Mouse (Mus musculus) E14TG2a.4 (cell line): ENCODE results near the gene Ccne1.

Experiments
- H3K27me3 ChIP-seq: 2 replicates; pipeline ENCODE4 v1.6.1; 2014; ENCODE audit warnings: low read length, control low read depth; ENCODE audit not compliant: insufficient read depth
- H3K36me3 ChIP-seq: 2 replicates; pipeline ENCODE4 v1.6.1; 2014; ENCODE audit warnings: low read length, control low read depth; ENCODE audit not compliant: insufficient read depth
- H3K4me1 ChIP-seq: replicated peaks from 2 replicates; pipeline ENCODE4 v1.6.1; 2014; ENCODE audit warnings: low read depth, low read length, control low read depth
- H3K4me3 ChIP-seq: replicated peaks from 2 replicates; pipeline ENCODE4 v1.5.1; 2014; ENCODE audit warnings: mild to moderate bottlenecking, low read length
- H3K9me3 ChIP-seq: 2 replicates; pipeline ENCODE4 v1.6.1; 2014; ENCODE audit warnings: low read length, control low read depth
- CTCF ChIP-seq: conservative IDR thresholded peaks from 2 replicates; pipeline ENCODE4 v1.5.1; 2014; ENCODE audit warnings: low read length
- NANOG ChIP-seq: IDR thresholded peaks from 2 replicates; pipeline ENCODE4 v1.6.1; 2014; ENCODE audit warnings: borderline replicate concordance, low read length, mixed read lengths
- POU5F1 ChIP-seq: IDR thresholded peaks from 2 replicates; pipeline ENCODE4 v1.6.1; 2014; ENCODE audit warnings: low read length, borderline replicate concordance

The Ccne1 gene

GRCm38 (mm10) chr7:38108260-38108632 is 912 bp upstream of the Ccne1 start:
- no peaks in the 10 kb centered on the region for H3K9me3 ChIP-seq
- H3K4me1 ChIP-seq, result peaks cover 87% of the 10 kb centered on the region
- no peaks in the 10 kb centered on the region for H3K27me3 ChIP-seq
- H3K4me3 ChIP-seq, result peak overlapping the region; percentile 97
- peaks cover 29% of the 10 kb centered on the region for H3K36me3 ChIP-seq
- no peak for TF ChIP-seq POU5F1
- no peak for TF ChIP-seq NANOG
- no peak for TF ChIP-seq CTCF

DNA sequence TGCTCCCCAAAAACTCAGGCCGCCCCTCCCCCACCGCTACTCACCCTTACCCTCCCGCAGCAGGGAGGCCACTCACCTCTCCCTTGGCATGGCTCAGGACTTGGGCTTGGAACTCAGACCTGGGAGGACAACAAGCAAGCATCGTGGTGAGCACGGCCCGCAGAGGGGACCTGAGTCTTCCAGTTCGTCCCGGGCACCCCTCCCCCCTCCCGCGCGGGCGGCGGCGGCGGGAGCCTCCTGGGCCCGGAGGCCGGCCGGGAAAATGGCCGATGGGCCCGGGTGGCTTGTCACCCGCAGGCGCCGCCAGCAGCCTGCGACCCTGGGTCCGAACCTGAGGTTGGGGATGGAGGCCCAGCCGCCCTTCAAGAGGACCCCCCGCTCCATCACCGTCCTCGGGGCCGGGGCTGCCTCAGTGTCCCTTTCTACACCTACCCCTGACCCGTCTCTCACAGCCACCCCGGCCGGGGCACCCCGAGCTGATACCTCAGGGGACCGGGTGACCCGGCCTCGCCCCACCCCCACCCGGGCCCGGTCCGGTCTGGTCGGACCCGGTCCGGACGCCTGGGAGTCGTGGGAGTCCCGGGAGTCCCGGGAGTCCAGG is 523 bp downstream of the Ccne1 start:
- H3K9me3 ChIP-seq, result no peaks in the 10 kb centered on the region
- H3K4me1 ChIP-seq, result peaks cover 84% of the 10 kb centered on the region
- H3K27me3 ChIP-seq, result no peaks in the 10 kb centered on the region
- TF ChIP-seq NANOG (no peak), CTCF (no peak), POU5F1 (no peak)
- peak overlapping the region; percentile 97 for H3K4me3 ChIP-seq
- peaks cover 43% of the 10 kb centered on the region for H3K36me3 ChIP-seq

GRCm38 (mm10) chr7:38105379-38105778 is 2.0 kb downstream of the Ccne1 start:
- no peaks in the 10 kb centered on the region for H3K9me3 ChIP-seq
- H3K4me3 ChIP-seq, result peak overlapping the region; percentile 97
- peaks cover 81% of the 10 kb centered on the region for H3K4me1 ChIP-seq
- TF ChIP-seq NANOG (no peak), CTCF (no peak), POU5F1 (no peak)
- peaks cover 57% of the 10 kb centered on the region for H3K36me3 ChIP-seq
- H3K27me3 ChIP-seq, result no peaks in the 10 kb centered on the region

DNA sequence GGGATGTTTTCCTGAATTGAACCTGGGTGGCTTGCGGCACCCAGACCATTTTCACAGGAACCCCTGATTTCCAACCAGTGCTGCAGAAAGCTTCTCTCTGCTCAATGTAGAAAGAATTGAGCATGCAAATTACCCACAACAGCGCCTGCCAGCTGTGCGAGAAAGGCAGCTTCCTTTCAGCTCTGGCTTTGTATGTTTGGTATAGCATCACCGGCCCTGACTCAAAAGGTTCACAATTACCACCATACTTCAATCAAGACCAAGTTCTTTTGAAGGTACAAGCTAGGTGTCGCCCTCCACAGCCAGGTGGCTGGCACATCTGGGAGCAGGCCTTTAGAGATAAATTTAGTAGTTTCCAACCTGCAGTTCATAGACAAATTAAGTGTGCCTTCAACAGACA is 3.2 kb downstream of the Ccne1 start:
- Histone ChIP-seq H3K4me3 (no peak overlapping the region; the same call in 1 of the 2 replicates), H3K27me3 (no peaks in the 10 kb centered on the region), H3K4me1 (peaks cover 75% of the 10 kb centered on the region), H3K9me3 (no peaks in the 10 kb centered on the region), H3K36me3 (peaks cover 70% of the 10 kb centered on the region)
- TF ChIP-seq CTCF (no peak), NANOG (no peak), POU5F1 (no peak)

DNA sequence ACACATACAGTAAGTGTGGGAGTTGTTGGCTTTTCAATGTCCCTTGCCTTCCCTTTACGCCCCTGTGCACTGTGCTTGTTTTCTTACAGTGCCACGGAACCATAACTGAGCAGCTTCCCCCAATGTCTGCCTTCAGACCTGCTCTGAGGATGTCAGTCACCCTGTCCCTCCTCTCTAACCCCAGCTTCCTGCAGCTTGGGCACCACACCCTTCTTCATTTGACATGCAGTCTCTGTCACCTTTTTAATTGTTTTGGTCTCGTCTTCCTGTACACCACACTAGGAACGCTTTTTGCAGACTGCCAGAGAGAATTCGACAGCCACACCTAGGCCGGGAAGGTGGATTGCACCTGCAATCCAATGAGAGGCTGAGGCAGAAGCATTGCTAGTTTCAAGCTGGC is 13.0 kb downstream of the Ccne1 start:
- Histone ChIP-seq H3K27me3 (no peaks in the 10 kb centered on the region), H3K9me3 (no peaks in the 10 kb centered on the region), H3K4me3 (no peak overlapping the region), H3K36me3 (peaks cover 40% of the 10 kb centered on the region), H3K4me1 (peaks cover 62% of the 10 kb centered on the region)
- no peak for TF ChIP-seq POU5F1
- TF ChIP-seq NANOG, result no peak
- TF ChIP-seq CTCF, result no peak

DNA sequence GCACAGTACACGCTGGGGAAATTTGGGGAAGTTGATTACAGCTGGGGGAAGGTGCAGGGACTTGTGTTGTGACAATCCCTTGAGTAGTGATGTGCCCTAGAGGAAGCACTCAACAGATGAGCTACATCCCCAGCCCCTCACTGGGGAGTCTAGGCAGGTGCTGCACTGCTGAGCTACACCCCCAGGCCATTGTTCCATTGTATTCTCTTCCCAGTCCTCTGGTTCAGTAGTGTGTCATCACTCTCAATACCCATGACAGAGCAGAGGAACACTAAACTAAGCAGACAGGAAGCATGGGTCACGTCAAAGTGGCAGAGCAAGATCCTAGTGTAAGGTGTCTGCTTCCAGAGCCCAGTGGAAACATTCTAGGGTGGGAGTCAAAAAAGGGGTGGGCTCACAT is 14.2 kb downstream of the Ccne1 start:
- Histone ChIP-seq H3K4me3 (no peak overlapping the region), H3K27me3 (no peaks in the 10 kb centered on the region), H3K36me3 (peaks cover 27% of the 10 kb centered on the region), H3K4me1 (peaks cover 62% of the 10 kb centered on the region), H3K9me3 (no peaks in the 10 kb centered on the region)
- TF ChIP-seq POU5F1 (no peak), NANOG (no peak), CTCF (no peak)

GRCm38 (mm10) chr7:38089930-38090675 is 17.2 kb downstream of the Ccne1 start:
- Histone ChIP-seq H3K27me3 (no peaks in the 10 kb centered on the region), H3K36me3 (no peaks in the 10 kb centered on the region), H3K9me3 (no peaks in the 10 kb centered on the region), H3K4me1 (peaks cover 76% of the 10 kb centered on the region), H3K4me3 (no peak overlapping the region)
- TF ChIP-seq NANOG (no peak), POU5F1 (no peak), CTCF (no peak)

DNA sequence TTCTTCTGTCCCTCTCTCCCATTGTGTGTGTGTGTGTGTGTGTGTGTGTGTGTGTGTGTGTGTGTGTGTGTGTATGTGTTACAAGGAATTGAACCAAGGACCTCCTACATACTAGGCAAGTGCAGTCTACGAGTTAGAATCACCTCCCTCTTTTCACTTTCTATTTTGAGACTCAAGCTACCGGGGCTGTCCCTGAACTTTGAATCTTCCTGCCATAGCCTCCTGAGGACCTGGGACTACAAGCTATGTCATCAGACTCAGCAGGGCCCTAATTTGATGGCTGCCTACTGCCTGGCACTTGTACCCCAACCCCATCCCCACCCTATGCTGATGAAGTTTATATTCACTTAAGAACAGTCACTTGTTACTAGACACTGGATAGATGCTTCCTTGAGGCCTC is 18.9 kb downstream of the Ccne1 start:
- Histone ChIP-seq H3K36me3 (no peaks in the 10 kb centered on the region), H3K4me3 (no peak overlapping the region), H3K4me1 (peaks cover 73% of the 10 kb centered on the region), H3K27me3 (no peaks in the 10 kb centered on the region), H3K9me3 (no peaks in the 10 kb centered on the region)
- TF ChIP-seq CTCF (no peak), POU5F1 (no peak), NANOG (no peak)

DNA sequence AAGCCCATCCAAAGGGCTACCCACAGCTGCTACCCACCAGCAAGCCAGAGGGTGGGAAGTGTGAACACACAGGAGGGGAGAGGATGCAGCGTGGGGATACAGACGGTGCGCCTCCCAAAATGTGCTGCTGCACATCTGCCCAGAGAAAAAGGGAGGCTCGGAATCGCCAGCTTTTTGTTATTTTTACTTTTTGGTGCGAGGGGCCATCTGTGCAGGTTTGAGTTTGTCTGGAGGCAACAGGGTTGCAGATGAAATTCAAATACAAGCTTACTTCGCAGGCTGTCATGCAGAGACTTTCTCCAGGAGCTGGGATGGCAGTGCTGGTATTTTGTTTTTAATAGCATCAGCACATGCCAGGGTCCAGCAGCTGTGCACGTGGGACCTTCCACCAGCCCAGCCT is 19.5 kb downstream of the Ccne1 start:
- no peaks in the 10 kb centered on the region for H3K27me3 ChIP-seq
- no peaks in the 10 kb centered on the region for H3K9me3 ChIP-seq
- H3K4me1 ChIP-seq, result peaks cover 68% of the 10 kb centered on the region
- no peak overlapping the region for H3K4me3 ChIP-seq
- H3K36me3 ChIP-seq, result no peaks in the 10 kb centered on the region
- no peak for TF ChIP-seq CTCF
- TF ChIP-seq NANOG, result no peak
- no peak for TF ChIP-seq POU5F1

- no peaks in the 10 kb centered on the region for H3K27me3 ChIP-seq
- peak overlapping the region; percentile 82 for H3K4me3 ChIP-seq
- no peaks in the 10 kb centered on the region for H3K9me3 ChIP-seq
- peaks cover 65% of the 10 kb centered on the region for H3K4me1 ChIP-seq
- no peak for TF ChIP-seq CTCF
- no peak for TF ChIP-seq POU5F1
- no peak for TF ChIP-seq NANOG
- H3K36me3 ChIP-seq, result no peaks in the 10 kb centered on the region
These were observed 20.9 kb downstream of the Ccne1 start for GRCm38 (mm10) chr7:38086401-38086800.
